In genomic region chr9:63889570-63889969, GRCm38 (mm10) we compare ENCODE assay signal across 25 mouse cellular contexts.
DNase-seq lines count a peak whose midpoint lies in the region; ATAC-seq lines count a peak whose summit lies in the region.
"Had no signal": no experiment of that assay in that cellular context is flagged by ENCODE, and none has a peak within 500 bp of the region (broad histone marks: within the 10 kb centered on the region; RNA-seq: fewer than 3 reads in every experiment).

No protein-coding gene starts in this region.

- ATAC-seq in heart, embryonic 12.5 days (ENCODE audit: insufficient number of reproducible peaks, low FRiP score), result no peak
- ATAC-seq: forebrain, embryonic 13.5 days; forebrain, embryonic 16.5 days; hindbrain, embryonic 16.5 days; intestine, embryonic 15.5 days had no signal

- H3K36me3 ChIP-seq in heart, embryonic 12.5 days, result no peaks in the 10 kb centered on the region
- H3K36me3 ChIP-seq: forebrain, embryonic 10.5 days; G1E; heart, embryonic 15.5 days; hindbrain, embryonic 10.5 days; hindbrain, embryonic 13.5 days; intestine, embryonic 15.5 days had no signal

- H3K9me3 ChIP-seq in heart, embryonic 12.5 days (replicated peaks), result no peaks in the 10 kb centered on the region
- H3K9me3 ChIP-seq: forebrain, embryonic 10.5 days; forebrain, embryonic 13.5 days; G1E; heart, embryonic 15.5 days; hindbrain, embryonic 10.5 days; hindbrain, embryonic 13.5 days; intestine, embryonic 15.5 days had no signal

- peak; percentile 22 to 30 for DNase-seq in heart, adult 18-20 months
- peak; percentile 29 to 42 for DNase-seq in heart, postnatal 10 days
- no peak for DNase-seq in heart, postnatal 36 days
- DNase-seq in lung, postnatal 36 days, result peak; percentile 19
- no peak for DNase-seq in lung, postnatal 25 days (ENCODE audit: low spot score)
- peak; percentile 46 for DNase-seq in Muller cell, postnatal 12 days (ENCODE audit: inconsistent ontology term)
- DNase-seq: adrenal gland, adult 8-10 months; adrenal gland, postnatal 36 days; B cell, adult 2 months; cerebellum, adult 18-20 months; cerebellum, adult 9-10 months; cerebellum, postnatal 14 days; gastrocnemius, postnatal 10 days; gastrocnemius, postnatal 36 days had no signal

- peaks cover 24% of the 10 kb centered on the region for H3K4me1 ChIP-seq in heart, embryonic 12.5 days (replicated peaks)
- H3K4me1 ChIP-seq: intestine, embryonic 15.5 days had no signal

- no peak overlapping the region for H3K4me3 ChIP-seq in heart, embryonic 12.5 days
- H3K4me3 ChIP-seq: forebrain, embryonic 10.5 days; forebrain, embryonic 13.5 days; heart, embryonic 15.5 days; hindbrain, embryonic 10.5 days; hindbrain, embryonic 13.5 days; intestine, embryonic 15.5 days had no signal

- intact Hi-C loops in heart, postnatal 10 days (cut with DNase I), result no loop called here
- intact Hi-C loops in heart, postnatal 36 days (cut with DNase I), result no loop called here

- no peak overlapping the region for H3K9ac ChIP-seq in heart, embryonic 12.5 days
- H3K9ac ChIP-seq: forebrain, embryonic 13.5 days; heart, embryonic 15.5 days; hindbrain, embryonic 13.5 days; intestine, embryonic 15.5 days had no signal

- H3K27ac ChIP-seq in heart, embryonic 12.5 days (ENCODE audit: poor library complexity, severe bottlenecking), result no peak overlapping the region
- H3K27ac ChIP-seq: forebrain, embryonic 10.5 days; forebrain, embryonic 13.5 days; heart, embryonic 15.5 days; hindbrain, embryonic 10.5 days; hindbrain, embryonic 13.5 days; intestine, embryonic 15.5 days had no signal

- 71% methylated on average over 6 of the region's 6 CpGs for WGBS in heart, embryonic 12.5 days

- H3K4me2 ChIP-seq in heart, embryonic 12.5 days, result no peak overlapping the region
- H3K4me2 ChIP-seq: forebrain, embryonic 13.5 days; heart, embryonic 15.5 days; hindbrain, embryonic 13.5 days; intestine, embryonic 15.5 days had no signal

- no peaks in the 10 kb centered on the region for H3K27me3 ChIP-seq in heart, embryonic 12.5 days (replicated peaks)
- H3K27me3 ChIP-seq: CH12.LX; forebrain, embryonic 13.5 days; heart, embryonic 15.5 days; intestine, embryonic 15.5 days had no signal

Comparison
In these comparisons a context has a peak if more than half of its experiments do, and no peak if none do; other contexts are left out.
1. DNase-seq: peak in heart, adult 18-20 months (2 of 2), heart, postnatal 10 days (2 of 2), lung, postnatal 36 days (single experiment) and Muller cell, postnatal 12 days (single experiment); none in heart, postnatal 36 days (0 of 2) and lung, postnatal 25 days (single experiment).